Mouse (Mus musculus) embryonic facial prominence, embryonic 12.5 days (tissue): ENCODE data around the gene Rab5b. TPM values are rescaled to one million over a fixed set of nuclear protein-coding genes. Genes with fewer than 3 reads are reported as not detected.
"Not testable (repeated sequence)": the region's sequence is repeated elsewhere in the genome, so short reads cannot be mapped to it uniquely, and the experiment has no call there.

Source experiments
- ATAC-seq: fragments of 200-750 bp; cut with Nextera tagmentation; 2 replicates; pipeline ENCODE4 v1.8.0; 2017; ENCODE audit not compliant: insufficient number of reproducible peaks, insufficient read depth, low FRiP score, low TSS enrichment
- H3K27ac ChIP-seq: fragments of 300-500 bp; sonication (generic); 2 replicates; pipeline ENCODE4 v1.5.1; 2016; ENCODE audit warnings: mild to moderate bottlenecking
- H3K27me3 ChIP-seq: fragments of 300-500 bp; sonication (generic); 2 replicates; pipeline ENCODE4 v1.6.1; 2016; ENCODE audit warnings: mild to moderate bottlenecking, moderate library complexity
- H3K36me3 ChIP-seq: fragments of 300-500 bp; sonication (generic); 2 replicates; pipeline ENCODE4 v1.6.1; 2016; ENCODE audit warnings: mild to moderate bottlenecking
- H3K4me1 ChIP-seq: fragments of 300-500 bp; sonication (generic); 2 replicates; pipeline ENCODE4 v1.6.1; 2016
- H3K4me2 ChIP-seq: fragments of 300-500 bp; sonication (generic); replicated peaks from 2 replicates; pipeline ENCODE4 v1.6.1; 2016; ENCODE audit warnings: mild to moderate bottlenecking, moderate library complexity
- H3K4me3 ChIP-seq: fragments of 300-500 bp; sonication (generic); 2 replicates; pipeline ENCODE4 v1.5.1; 2016; ENCODE audit warnings: mild to moderate bottlenecking
- H3K9ac ChIP-seq: fragments of 300-500 bp; sonication (generic); 2 replicates; pipeline ENCODE4 v1.6.1; 2016; ENCODE audit warnings: mild to moderate bottlenecking, moderate library complexity
- H3K9me3 ChIP-seq: fragments of 300-500 bp; sonication (generic); 2 replicates; pipeline ENCODE4 v1.6.1; 2016; ENCODE audit warnings: mild to moderate bottlenecking, moderate library complexity
- WGBS: fragments of 180-500 bp; shearing (Covaris S2); methylation state at CpG from one replicate; pipeline ENCODE4 v1.1.7; 2016; 5-methylcytosine and 5-hydroxymethylcytosine counted together
- polyA plus RNA-seq: library from polyadenylated mRNA; unstranded; fragments of >200 nt; fragmentation: Nextera tagmentation; extraction: Ambion mirVana; gene quantifications from 2 replicates; pipeline ENCODE4 v1.2.1, GENCODE M21; 2016

Gene Rab5b
- polyA plus RNA-seq, 1 experiment from 2014 or later = 85.6 TPM

DNA sequence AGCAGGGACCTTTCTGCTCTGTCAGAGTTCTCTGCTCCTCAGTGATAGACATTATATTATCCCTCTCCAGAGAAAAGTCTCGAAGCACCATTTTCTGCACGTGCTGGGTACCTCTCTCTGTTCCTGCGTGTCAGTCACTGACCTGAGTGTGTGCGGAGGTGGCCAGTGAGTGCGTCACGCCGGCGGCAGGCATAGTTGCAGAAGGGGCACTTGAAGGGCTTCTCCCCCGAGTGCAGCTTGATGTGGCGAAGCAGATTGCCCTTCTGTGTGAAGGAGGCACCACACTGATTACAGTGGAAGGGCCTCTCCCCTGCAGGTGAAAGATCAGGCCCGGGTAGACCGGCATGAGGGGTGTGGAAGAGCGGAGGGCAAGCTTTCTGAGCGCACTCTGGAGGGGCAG lies 56.1 kb downstream of the Rab5b start:
- Histone ChIP-seq H3K27me3 (no peaks in the 10 kb centered on the region), H3K36me3 (peaks cover 41% of the 10 kb centered on the region), H3K4me2 (no peak overlapping the region), H3K27ac (no peak overlapping the region), H3K4me1 (peaks cover 5% of the 10 kb centered on the region), H3K4me3 (no peak overlapping the region), H3K9me3 (no peaks in the 10 kb centered on the region), H3K9ac (no peak overlapping the region)
- no peak for ATAC-seq
- WGBS = 91% methylated on average over 14 of the region's 14 CpGs

DNA sequence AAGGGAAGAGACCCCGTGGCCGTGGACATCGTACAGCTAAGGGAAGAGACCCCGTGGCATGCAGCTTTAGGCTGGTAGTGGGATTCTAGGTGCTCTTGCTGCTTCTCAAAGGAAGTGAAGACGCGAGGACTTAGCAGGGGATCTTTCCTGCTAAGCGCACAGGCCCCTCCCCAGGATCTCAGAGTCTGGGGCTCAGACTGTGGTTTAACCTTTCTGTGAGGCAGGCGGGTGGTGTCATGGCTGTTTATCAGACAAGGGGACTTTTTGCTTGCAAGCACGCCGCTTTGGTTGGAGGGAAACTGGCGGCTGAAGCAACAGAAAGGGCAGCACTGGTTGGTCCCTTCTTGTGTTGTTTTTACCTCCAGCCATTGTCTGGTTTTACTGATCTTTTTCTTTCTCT lies 59.1 kb downstream of the Rab5b start:
- 14% methylated on average over 11 of the region's 11 CpGs for WGBS
- H3K36me3 ChIP-seq = peaks cover 57% of the 10 kb centered on the region
- H3K4me2 ChIP-seq = peak overlapping the region; percentile 26; the same call in 1 of the 2 replicates
- no peaks in the 10 kb centered on the region for H3K4me1 ChIP-seq
- ATAC-seq = no peak
- H3K27me3 ChIP-seq = no peaks in the 10 kb centered on the region
- H3K9ac ChIP-seq = no peak overlapping the region
- no peaks in the 10 kb centered on the region for H3K9me3 ChIP-seq
- no peak overlapping the region for H3K27ac ChIP-seq
- no peak overlapping the region for H3K4me3 ChIP-seq

DNA sequence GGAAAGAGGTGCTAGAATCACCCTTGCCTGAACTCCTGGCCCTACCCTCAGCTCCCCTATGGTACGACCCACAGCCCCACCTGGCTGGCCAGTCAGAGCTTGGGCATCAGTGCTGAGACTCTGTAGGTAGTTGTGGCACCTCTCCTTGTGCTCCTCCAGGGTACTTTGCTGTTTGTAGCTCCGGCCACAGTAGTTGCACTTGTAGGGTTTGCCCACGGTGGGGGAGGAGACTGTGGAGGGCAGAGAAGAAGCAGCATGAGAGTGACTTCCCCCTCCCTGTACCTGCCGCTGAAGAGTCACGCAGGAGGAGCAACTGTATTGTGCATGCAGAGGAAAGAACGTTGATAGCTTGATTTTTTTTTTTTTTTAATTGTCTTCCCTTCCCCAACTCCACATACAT lies 59.5 kb downstream of the Rab5b start:
- H3K9me3 ChIP-seq = no peaks in the 10 kb centered on the region
- no peak for ATAC-seq
- no peaks in the 10 kb centered on the region for H3K27me3 ChIP-seq
- peaks cover 57% of the 10 kb centered on the region for H3K36me3 ChIP-seq
- no peak overlapping the region for H3K9ac ChIP-seq
- no peak overlapping the region for H3K4me2 ChIP-seq
- no peaks in the 10 kb centered on the region for H3K4me1 ChIP-seq
- H3K27ac ChIP-seq = no peak overlapping the region
- WGBS = 52% methylated on average over 6 of the region's 6 CpGs
- H3K4me3 ChIP-seq = 0 out of 2 replicates have a peak overlapping the region, but pooled peaks have one; percentile 1

DNA sequence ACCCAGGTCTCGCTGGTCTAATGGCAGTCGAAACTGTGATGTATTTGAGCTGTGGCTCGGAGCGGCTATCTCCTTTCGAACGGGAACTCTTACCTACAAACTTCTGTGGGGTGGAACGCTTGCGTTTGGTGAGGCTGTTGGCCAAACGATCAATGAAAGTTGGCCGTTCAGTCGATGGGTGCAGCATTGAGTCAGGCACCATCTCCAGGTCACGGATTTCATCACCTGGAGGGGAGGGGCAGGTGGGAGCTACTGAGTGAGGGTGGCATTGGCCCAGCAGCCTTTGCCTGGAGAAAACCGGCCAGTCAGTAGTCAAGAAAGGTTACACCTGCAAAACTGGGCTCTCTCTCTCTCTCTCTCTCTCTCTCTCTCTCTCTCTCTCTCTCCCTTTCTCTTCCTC lies 60.4 kb downstream of the Rab5b start:
- no peak overlapping the region for H3K4me2 ChIP-seq
- no peaks in the 10 kb centered on the region for H3K9me3 ChIP-seq
- peaks cover 49% of the 10 kb centered on the region for H3K36me3 ChIP-seq
- WGBS = 93% methylated on average over 13 of the region's 13 CpGs
- no peak overlapping the region for H3K9ac ChIP-seq
- H3K27ac ChIP-seq = no peak overlapping the region
- H3K4me1 ChIP-seq = no peaks in the 10 kb centered on the region
- no peak for ATAC-seq
- H3K4me3 ChIP-seq = no peak overlapping the region
- H3K27me3 ChIP-seq = no peaks in the 10 kb centered on the region

DNA sequence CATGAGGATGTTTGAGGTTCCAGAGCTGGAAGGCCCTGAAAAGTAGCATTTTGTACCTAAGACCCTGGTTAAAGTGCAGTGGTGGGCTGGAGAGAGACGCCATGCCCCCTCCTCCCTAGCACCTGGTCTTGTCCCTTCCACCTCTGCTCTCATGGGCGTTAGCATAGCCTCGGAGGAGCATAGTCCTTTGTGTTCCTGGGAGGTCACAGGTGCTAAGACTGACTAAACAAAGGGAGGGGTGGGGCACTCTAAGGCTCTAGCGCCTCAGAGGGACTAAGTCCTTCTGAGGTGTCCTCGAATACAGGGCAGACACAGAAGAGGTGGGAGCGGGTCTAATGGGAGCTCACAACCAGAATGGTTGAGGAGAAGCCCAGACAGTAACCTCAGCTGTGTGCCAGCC lies 64.5 kb downstream of the Rab5b start:
- H3K27me3 ChIP-seq = no peaks in the 10 kb centered on the region
- H3K4me1 ChIP-seq = no peaks in the 10 kb centered on the region
- peaks cover 31% of the 10 kb centered on the region for H3K36me3 ChIP-seq
- H3K9ac ChIP-seq = no peak overlapping the region
- ATAC-seq = no peak
- no peak overlapping the region for H3K4me3 ChIP-seq
- no peak overlapping the region for H3K4me2 ChIP-seq
- no peaks in the 10 kb centered on the region for H3K9me3 ChIP-seq
- 26% methylated on average over 6 of the region's 6 CpGs for WGBS
- H3K27ac ChIP-seq = no peak overlapping the region

DNA sequence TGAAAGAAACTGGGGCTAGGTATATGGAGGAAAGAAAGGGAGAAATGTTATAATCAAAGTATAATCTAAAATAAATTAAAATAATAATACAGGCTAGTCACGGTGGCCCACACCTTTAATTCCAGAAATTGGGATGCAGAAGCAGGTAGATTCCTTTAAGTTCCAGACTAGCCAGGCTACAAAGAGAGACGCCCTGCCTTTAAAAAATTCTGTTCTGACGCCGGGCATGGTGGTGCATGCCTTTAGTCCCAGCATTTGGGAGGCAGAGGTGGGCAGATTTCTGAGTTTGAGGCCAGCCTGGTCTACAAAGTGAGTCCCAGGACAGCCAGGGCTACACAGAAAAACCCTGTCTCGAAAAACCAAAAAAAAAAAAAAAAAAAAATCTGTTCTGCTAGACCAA lies 65.8 kb downstream of the Rab5b start:
- H3K27me3 ChIP-seq, H3K9me3 ChIP-seq: not testable (repeated sequence)

DNA sequence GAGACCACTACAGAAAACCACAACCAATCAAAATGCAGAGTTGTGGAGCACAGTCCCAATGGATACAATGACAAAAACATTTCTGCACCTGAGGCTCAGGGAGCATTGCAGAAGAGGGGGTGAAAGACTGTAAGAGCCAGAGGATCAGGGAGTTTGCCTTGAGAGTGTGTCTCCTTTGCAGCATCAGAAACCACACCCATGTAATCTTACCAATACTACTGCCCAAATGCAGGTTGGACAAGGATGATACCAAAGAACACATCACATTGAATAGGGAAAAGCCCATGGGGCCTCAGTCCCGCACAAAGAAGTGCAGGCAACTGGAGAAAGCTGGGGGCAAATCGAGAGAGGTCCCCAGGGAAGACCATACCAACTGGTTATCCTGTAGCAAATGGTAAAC lies 66.3 kb downstream of the Rab5b start:
- Histone ChIP-seq H3K9me3 (no peaks in the 10 kb centered on the region), H3K27me3 (no peaks in the 10 kb centered on the region), H3K4me2 (no peak overlapping the region), H3K27ac (no peak overlapping the region), H3K4me1 (peaks cover 6% of the 10 kb centered on the region; the same call in 1 of the 2 replicates), H3K4me3 (no peak overlapping the region), H3K36me3 (peaks cover 21% of the 10 kb centered on the region), H3K9ac (no peak overlapping the region)
- 68% methylated on average over 2 of the region's 2 CpGs for WGBS
- ATAC-seq = no peak

More for the DNA sequence above, 65.8 kb downstream of the Rab5b start:
- H3K27ac ChIP-seq, H3K4me2 ChIP-seq, ATAC-seq, H3K9ac ChIP-seq, H3K4me3 ChIP-seq, H3K4me1 ChIP-seq: not testable (repeated sequence)
- H3K36me3 ChIP-seq = peaks cover 21% of the 10 kb centered on the region
- WGBS = 74% methylated on average over 5 of the region's 5 CpGs

DNA sequence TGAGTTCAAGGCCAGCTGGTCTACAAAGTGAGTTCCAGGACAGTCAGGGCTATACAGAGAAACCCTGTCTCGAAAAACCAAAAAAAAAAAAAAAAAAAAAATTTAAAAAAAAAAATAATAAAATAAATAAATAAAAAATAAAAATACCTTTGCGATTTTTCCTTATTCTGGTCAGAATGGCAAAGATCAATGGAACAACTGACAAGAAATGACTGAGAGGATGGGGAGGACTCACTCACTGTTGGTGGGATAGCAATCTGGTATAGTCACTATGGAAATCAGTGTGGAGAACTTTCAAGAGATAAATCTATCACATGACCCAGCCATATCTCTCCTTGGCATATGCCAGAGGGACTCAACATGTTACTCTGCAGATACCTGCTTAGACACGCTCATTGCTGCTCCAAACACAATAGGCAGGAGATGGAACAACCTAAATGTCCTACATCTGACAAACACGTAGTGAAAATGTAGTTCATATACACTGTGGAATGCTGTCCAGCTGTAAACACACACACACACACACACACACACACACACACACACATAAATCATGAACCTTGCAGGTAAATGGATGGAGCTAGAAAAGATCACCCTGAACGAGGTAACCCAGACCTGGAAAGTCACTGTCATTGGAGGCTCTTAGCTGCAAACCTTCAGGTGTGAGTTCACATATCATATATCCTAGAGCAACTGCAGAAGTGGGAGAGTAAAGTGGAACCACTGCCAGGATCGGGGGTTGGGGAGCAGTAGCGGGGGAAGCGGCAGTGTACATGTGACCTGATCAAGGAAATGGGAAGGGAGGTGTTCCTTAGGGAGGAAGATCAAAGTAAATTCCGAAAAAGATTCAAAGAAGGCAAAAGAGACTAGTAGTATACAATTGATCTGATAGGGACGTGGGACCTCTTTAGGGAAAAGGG lies 68.4 kb downstream of the Rab5b start:
- Histone ChIP-seq H3K4me1 (peaks cover 6% of the 10 kb centered on the region; the same call in 1 of the 2 replicates), H3K4me2 (no peak overlapping the region), H3K4me3 (no peak overlapping the region), H3K27ac (no peak overlapping the region), H3K27me3 (no peaks in the 10 kb centered on the region), H3K9ac (no peak overlapping the region), H3K9me3 (no peaks in the 10 kb centered on the region), H3K36me3 (peaks cover 25% of the 10 kb centered on the region)
- WGBS = 82% methylated on average over 9 of the region's 10 CpGs
- no peak for ATAC-seq

Other genes with a start within 250 kb of the Rab5b start
- 121 and 125 TPM in 2 replicates for gene Smarcc2, start 237.0 kb downstream of the Rab5b start, polyA plus RNA-seq
- 877 and 907 TPM in 2 replicates for gene Myl6, start 202.1 kb downstream of the Rab5b start, polyA plus RNA-seq
- gene Myl6b, start 197.6 kb downstream of the Rab5b start, polyA plus RNA-seq = 3.2 and 3.9 TPM in 2 replicates
- 29.2 and 30.7 TPM in 2 replicates for gene Esyt1, start 170.4 kb downstream of the Rab5b start, polyA plus RNA-seq
- gene Zc3h10, start 148.5 kb downstream of the Rab5b start, polyA plus RNA-seq = 18.8 and 19.4 TPM in 2 replicates
- gene Rpl41, start 147.0 kb downstream of the Rab5b start, polyA plus RNA-seq = 3,271 and 3,412 TPM in 2 replicates
- 189 and 192 TPM in 2 replicates for gene Pa2g4, start 130.3 kb downstream of the Rab5b start, polyA plus RNA-seq
- gene Erbb3, start 106.6 kb downstream of the Rab5b start, polyA plus RNA-seq = 20.9 TPM in 2 replicates
- gene Rps26, start 69.5 kb downstream of the Rab5b start, polyA plus RNA-seq = 668 and 696 TPM in 2 replicates
- gene Ikzf4, start 50.3 kb downstream of the Rab5b start, polyA plus RNA-seq = 5.5 and 6.6 TPM in 2 replicates
- gene Suox, start 22.2 kb downstream of the Rab5b start, polyA plus RNA-seq = 18.5 and 19.5 TPM in 2 replicates
- gene Pmel, start 7.9 kb upstream of the Rab5b start, polyA plus RNA-seq = 26.3 and 48.0 TPM in 2 replicates
- gene Cdk2, start 8.8 kb upstream of the Rab5b start, polyA plus RNA-seq = 134 and 143 TPM in 2 replicates
- 9.3 and 10.4 TPM in 2 replicates for gene Dgka, start 48.6 kb upstream of the Rab5b start, polyA plus RNA-seq
- gene Pym1, start 51.6 kb upstream of the Rab5b start, polyA plus RNA-seq = 48.9 and 53.1 TPM in 2 replicates
- 0.42 and 0.93 TPM in 2 replicates for gene Mmp19, start 94.6 kb upstream of the Rab5b start, polyA plus RNA-seq
- 55.6 and 60.5 TPM in 2 replicates for gene Dnajc14, start 107.8 kb upstream of the Rab5b start, polyA plus RNA-seq
- gene Tmem198b, start 108.1 kb upstream of the Rab5b start, polyA plus RNA-seq = 24.8 and 25.7 TPM in 2 replicates
- gene Sarnp, start 121.1 kb upstream of the Rab5b start, polyA plus RNA-seq = 227 and 230 TPM in 2 replicates
- gene Ormdl2, start 125.4 kb upstream of the Rab5b start, polyA plus RNA-seq = 31.5 and 35.5 TPM in 2 replicates
- 10.8 and 11.9 TPM in 2 replicates for gene Gdf11, start 195.5 kb upstream of the Rab5b start, polyA plus RNA-seq
- 459 and 465 TPM in 2 replicates for gene Cd63, start 204.7 kb upstream of the Rab5b start, polyA plus RNA-seq
- 14.2 and 14.7 TPM in 2 replicates for gene Rdh5, start 226.6 kb upstream of the Rab5b start, polyA plus RNA-seq
- gene Bloc1s1, start 227.8 kb upstream of the Rab5b start, polyA plus RNA-seq = 210 and 215 TPM in 2 replicates
- gene Itga7, start 237.6 kb upstream of the Rab5b start, polyA plus RNA-seq = 5.2 TPM in 2 replicates